Mouse (Mus musculus) embryonic facial prominence, embryonic 13.5 days (tissue): ENCODE measurements around the gene Ppp5c. TPM values are rescaled to one million over a fixed set of nuclear protein-coding genes. Genes with fewer than 3 reads are reported as not detected.

Experiments used
- ATAC-seq: fragments of 200-750 bp; cut with Nextera tagmentation; 2 replicates; pipeline ENCODE4 v1.8.0; 2017; ENCODE audit warnings: low read depth; ENCODE audit not compliant: insufficient number of reproducible peaks, insufficient read depth, low FRiP score, low TSS enrichment
- H3K27ac ChIP-seq: fragments of 300-500 bp; sonication (generic); 2 replicates; pipeline ENCODE4 v1.5.1; 2015; ENCODE audit warnings: moderate library complexity, mild to moderate bottlenecking, inconsistent platforms
- H3K27me3 ChIP-seq: fragments of 300-500 bp; sonication (generic); 2 replicates; pipeline ENCODE4 v1.6.1; 2015; ENCODE audit warnings: mild to moderate bottlenecking, inconsistent platforms
- H3K36me3 ChIP-seq: fragments of 300-500 bp; sonication (generic); 2 replicates; pipeline ENCODE4 v1.6.1; 2015; ENCODE audit warnings: mild to moderate bottlenecking, inconsistent platforms
- H3K4me1 ChIP-seq: fragments of 300-500 bp; sonication (generic); 2 replicates; pipeline ENCODE4 v1.6.1; 2015; ENCODE audit warnings: inconsistent platforms
- H3K4me2 ChIP-seq: fragments of 300-500 bp; sonication (generic); 2 replicates; pipeline ENCODE4 v1.6.1; 2015; ENCODE audit warnings: moderate library complexity, mild to moderate bottlenecking, inconsistent platforms
- H3K4me3 ChIP-seq: fragments of 300-500 bp; sonication (generic); 2 replicates; pipeline ENCODE4 v1.5.1; 2015; ENCODE audit warnings: mild to moderate bottlenecking, inconsistent platforms
- H3K9ac ChIP-seq: fragments of 300-500 bp; sonication (generic); 2 replicates; pipeline ENCODE4 v1.6.1; 2015; ENCODE audit warnings: mild to moderate bottlenecking, inconsistent platforms
- H3K9me3 ChIP-seq: fragments of 300-500 bp; sonication (generic); 2 replicates; pipeline ENCODE4 v1.6.1; 2016; ENCODE audit warnings: inconsistent platforms
- WGBS: fragments of 180-500 bp; shearing (Covaris S2); methylation state at CpG from one replicate; pipeline ENCODE4 v1.1.7; 2015; ENCODE audit warnings: mixed read lengths; 5-methylcytosine and 5-hydroxymethylcytosine counted together
- polyA plus RNA-seq: library from polyadenylated mRNA; unstranded; fragments of >200 nt; fragmentation: Nextera tagmentation; extraction: Ambion mirVana; gene quantifications from 2 replicates; pipeline ENCODE4 v1.2.1, GENCODE M21; 2015

Ppp5c gene
- polyA plus RNA-seq, 1 experiment from 2014 or later: 109 TPM

GRCm38 (mm10) chr7:17060031-17060781, 32.5 kb upstream of the Ppp5c start:
- H3K4me2 ChIP-seq: peak overlapping the region; percentile 81
- no peaks in the 10 kb centered on the region for H3K36me3 ChIP-seq
- peak overlapping the region; percentile 77 for H3K9ac ChIP-seq
- H3K4me1 ChIP-seq: peaks cover 70% of the 10 kb centered on the region
- H3K27me3 ChIP-seq: no peaks in the 10 kb centered on the region
- WGBS: 30% methylated on average over 9 of the region's 9 CpGs
- H3K27ac ChIP-seq: peak overlapping the region; percentile 97
- peak; percentile 44; the same call in 1 of the 2 replicates for ATAC-seq
- no peaks in the 10 kb centered on the region for H3K9me3 ChIP-seq
- peak overlapping the region; percentile 61 for H3K4me3 ChIP-seq

DNA sequence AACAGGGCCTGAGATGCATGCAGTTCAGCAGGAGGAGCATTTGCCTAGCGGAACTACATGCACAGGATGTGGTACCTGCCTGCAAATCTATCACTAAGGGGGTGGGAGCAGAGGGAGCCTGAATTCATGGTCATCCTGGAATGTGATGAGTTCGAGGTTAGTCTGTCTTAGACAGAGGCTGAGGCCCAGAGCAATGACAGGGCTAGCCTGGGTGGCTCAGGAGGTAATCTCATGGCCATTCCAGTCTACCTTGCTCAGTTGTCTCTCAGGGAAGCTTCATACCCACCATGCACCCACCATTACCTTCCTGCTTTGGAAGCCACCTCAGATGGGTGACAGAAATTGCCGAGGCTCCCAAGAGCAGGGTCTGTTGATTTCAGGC, 31.7 kb upstream of the Ppp5c start:
- Histone ChIP-seq H3K36me3 (peaks cover 7% of the 10 kb centered on the region), H3K4me3 (peak overlapping the region; percentile 61), H3K27ac (peak overlapping the region; percentile 97), H3K4me2 (peak overlapping the region; percentile 81), H3K9ac (peak overlapping the region; percentile 77), H3K4me1 (peaks cover 70% of the 10 kb centered on the region), H3K27me3 (no peaks in the 10 kb centered on the region), H3K9me3 (no peaks in the 10 kb centered on the region)
- WGBS: 86% methylated on average over 3 of the region's 3 CpGs
- ATAC-seq: no peak

GRCm38 (mm10) chr7:17058816-17059462, 31.2 kb upstream of the Ppp5c start:
- H3K36me3 ChIP-seq: peaks cover 12% of the 10 kb centered on the region
- H3K27ac ChIP-seq: peak overlapping the region; percentile 97
- ATAC-seq: no peak
- H3K4me2 ChIP-seq: peak overlapping the region; percentile 81
- no peaks in the 10 kb centered on the region for H3K27me3 ChIP-seq
- H3K9ac ChIP-seq: peak overlapping the region; percentile 77
- 53% methylated on average over 8 of the region's 8 CpGs for WGBS
- peaks cover 70% of the 10 kb centered on the region for H3K4me1 ChIP-seq
- 0 out of 2 replicates have a peak, but pooled peaks cover under 1% of the 10 kb centered on the region for H3K9me3 ChIP-seq
- H3K4me3 ChIP-seq: peak overlapping the region; percentile 25

DNA sequence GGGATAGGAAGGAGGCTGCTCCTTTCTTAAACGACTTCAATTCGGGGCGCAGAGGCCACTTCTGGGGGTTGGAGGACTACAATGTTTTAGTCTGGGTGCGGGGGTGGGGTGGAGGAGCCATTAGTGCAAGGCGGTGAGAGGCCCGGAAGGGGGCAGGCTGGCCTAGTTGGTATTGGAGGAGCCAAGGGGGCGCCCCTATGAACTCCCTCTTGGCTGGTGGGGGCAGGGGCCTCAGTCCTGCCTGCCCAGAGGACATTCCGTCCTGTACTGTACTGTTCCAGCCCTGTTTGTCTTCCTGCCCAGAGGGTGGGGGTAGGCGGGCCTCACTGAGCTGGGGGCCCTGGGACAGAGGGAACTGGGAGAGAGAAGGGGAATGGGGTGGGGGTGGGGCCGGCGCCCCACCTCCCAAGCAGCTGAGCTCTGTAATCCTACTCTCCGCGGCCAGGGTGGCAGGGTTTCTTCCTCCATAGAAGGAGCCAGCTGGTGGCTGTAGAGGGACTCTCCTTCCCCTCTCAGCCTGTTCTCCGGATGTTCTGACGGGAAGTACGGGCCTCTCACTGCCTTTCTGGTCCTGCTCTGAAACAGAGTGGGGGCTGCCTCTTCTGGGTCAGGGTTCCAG, 30.5 kb upstream of the Ppp5c start:
- ATAC-seq: peak; percentile 75
- Histone ChIP-seq H3K4me3 (peak overlapping the region; percentile 25), H3K9ac (peak overlapping the region; percentile 58), H3K27me3 (no peaks in the 10 kb centered on the region), H3K27ac (peak overlapping the region; percentile 97), H3K4me1 (peaks cover 69% of the 10 kb centered on the region), H3K4me2 (peak overlapping the region; percentile 81), H3K36me3 (peaks cover 20% of the 10 kb centered on the region), H3K9me3 (0 out of 2 replicates have a peak, but pooled peaks cover 5% of the 10 kb centered on the region)
- WGBS: 3% methylated on average over 16 of the region's 16 CpGs

GRCm38 (mm10) chr7:17056601-17057523, 29.1 kb upstream of the Ppp5c start:
- H3K4me1 ChIP-seq: peaks cover 62% of the 10 kb centered on the region
- no peaks in the 10 kb centered on the region for H3K27me3 ChIP-seq
- 29% methylated on average over 14 of the region's 14 CpGs for WGBS
- H3K36me3 ChIP-seq: peaks cover 28% of the 10 kb centered on the region
- 0 out of 2 replicates have a peak, but pooled peaks have one; percentile 4 for ATAC-seq
- H3K4me3 ChIP-seq: peak overlapping the region; percentile 53
- H3K4me2 ChIP-seq: peak overlapping the region; percentile 87
- H3K27ac ChIP-seq: peak overlapping the region; percentile 97
- 0 out of 2 replicates have a peak, but pooled peaks cover 5% of the 10 kb centered on the region for H3K9me3 ChIP-seq
- H3K9ac ChIP-seq: peak overlapping the region; percentile 76

GRCm38 (mm10) chr7:17056081-17056581, 28.4 kb upstream of the Ppp5c start:
- H3K27me3 ChIP-seq: no peaks in the 10 kb centered on the region
- H3K36me3 ChIP-seq: peaks cover 32% of the 10 kb centered on the region
- peak overlapping the region; percentile 97 for H3K27ac ChIP-seq
- H3K4me1 ChIP-seq: peaks cover 55% of the 10 kb centered on the region
- under 1% methylated on average over 42 of the region's 42 CpGs for WGBS
- H3K4me3 ChIP-seq: peak overlapping the region; percentile 53
- H3K9me3 ChIP-seq: 0 out of 2 replicates have a peak, but pooled peaks cover 5% of the 10 kb centered on the region
- H3K9ac ChIP-seq: peak overlapping the region; percentile 76
- peak; percentile 74 for ATAC-seq
- H3K4me2 ChIP-seq: peak overlapping the region; percentile 87

GRCm38 (mm10) chr7:17055287-17055946, 27.7 kb upstream of the Ppp5c start:
- H3K27me3 ChIP-seq: no peaks in the 10 kb centered on the region
- H3K9ac ChIP-seq: no peak overlapping the region
- no peak for ATAC-seq
- H3K36me3 ChIP-seq: peaks cover 35% of the 10 kb centered on the region
- H3K9me3 ChIP-seq: 0 out of 2 replicates have a peak, but pooled peaks cover 5% of the 10 kb centered on the region
- H3K4me1 ChIP-seq: peaks cover 47% of the 10 kb centered on the region
- peak overlapping the region; percentile 97; the same call in 1 of the 2 replicates for H3K27ac ChIP-seq
- peak overlapping the region; percentile 87 for H3K4me2 ChIP-seq
- WGBS: 92% methylated on average over 4 of the region's 4 CpGs
- peak overlapping the region; percentile 53 for H3K4me3 ChIP-seq

GRCm38 (mm10) chr7:17054325-17054989, 26.7 kb upstream of the Ppp5c start:
- H3K4me1 ChIP-seq: peaks cover 38% of the 10 kb centered on the region
- H3K27me3 ChIP-seq: no peaks in the 10 kb centered on the region
- H3K36me3 ChIP-seq: peaks cover 43% of the 10 kb centered on the region
- H3K27ac ChIP-seq: no peak overlapping the region
- H3K4me2 ChIP-seq: no peak overlapping the region
- WGBS: 84% methylated on average over 15 of the region's 16 CpGs
- no peak overlapping the region for H3K4me3 ChIP-seq
- ATAC-seq: no peak
- H3K9me3 ChIP-seq: 0 out of 2 replicates have a peak, but pooled peaks cover 5% of the 10 kb centered on the region
- no peak overlapping the region for H3K9ac ChIP-seq

GRCm38 (mm10) chr7:17050933-17051594, 23.3 kb upstream of the Ppp5c start:
- peaks cover 69% of the 10 kb centered on the region for H3K36me3 ChIP-seq
- 0 out of 2 replicates have a peak, but pooled peaks cover 5% of the 10 kb centered on the region for H3K9me3 ChIP-seq
- H3K4me2 ChIP-seq: no peak overlapping the region
- H3K27ac ChIP-seq: no peak overlapping the region
- H3K9ac ChIP-seq: no peak overlapping the region
- H3K27me3 ChIP-seq: no peaks in the 10 kb centered on the region
- no peak overlapping the region for H3K4me3 ChIP-seq
- peaks cover 7% of the 10 kb centered on the region for H3K4me1 ChIP-seq
- WGBS: 10% methylated on average over 15 of the region's 17 CpGs
- ATAC-seq: peak; percentile 23; the same call in 1 of the 2 replicates
